Mouse (Mus musculus) neutrophil, adult 65 days (primary cell): ENCODE results near the gene Olfr498. TPM values are rescaled to one million over a fixed set of nuclear protein-coding genes. Genes with fewer than 3 reads are reported as not detected.

Experiments used
- total RNA-seq: library from RNA; stranded (reverse); gene quantifications from 2 replicates; pipeline ENCODE4 v1.2.4, GENCODE M21; 2023

Gene Olfr498
- total RNA-seq, result not detected in 2 replicates

DNA sequence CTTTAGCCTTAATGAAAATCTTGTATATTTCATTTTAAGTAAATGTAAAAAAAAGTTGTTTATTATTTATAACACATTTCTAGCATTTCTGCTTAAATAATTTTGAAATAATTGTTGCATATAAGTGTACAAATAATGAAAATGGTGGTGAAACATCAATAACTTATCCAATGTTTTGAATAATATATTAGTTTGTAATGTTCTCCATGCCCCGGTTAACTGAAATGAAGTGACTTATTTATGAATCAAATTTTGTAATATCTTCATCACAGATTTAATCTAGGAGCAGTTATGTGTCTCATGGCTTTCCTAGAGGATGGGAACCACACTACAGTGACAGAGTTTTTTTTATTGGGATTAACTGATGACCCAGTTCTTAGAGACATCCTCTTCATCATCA is at the start of gene Olfr498:
TSS of gene Olfr498 (plus strand) at position 301 of the 400 bp plus-strand sequence.

DNA sequence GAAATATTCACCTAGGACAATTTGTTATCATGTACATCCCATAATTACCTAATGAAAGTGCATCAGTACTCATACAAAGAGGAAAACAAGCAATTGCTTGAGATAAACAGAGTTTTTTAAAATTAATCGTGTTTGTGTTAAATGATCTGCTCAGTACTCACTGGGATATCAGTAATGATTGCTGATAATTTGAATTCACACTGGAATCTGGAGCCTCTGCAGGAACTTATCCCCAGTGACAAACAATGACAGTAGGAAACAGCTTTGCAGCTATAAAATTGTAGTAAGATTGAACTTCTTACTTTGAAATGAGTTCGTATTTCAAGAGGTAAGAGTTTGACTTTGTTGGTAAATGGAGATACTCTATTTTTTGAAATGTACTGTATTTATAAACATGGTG is 45.0 kb upstream of the Olfr498 start, which contains the start of gene Olfr497:
TSS of gene Olfr497 (plus strand) at position 301 of the 400 bp plus-strand sequence.

Other genes starting within 250 kb of the Olfr498 start
- gene Olfr488, start 207.0 kb upstream of the Olfr498 start, total RNA-seq, result not detected in 2 replicates
- not detected in 2 replicates for gene Olfr490, start 176.4 kb upstream of the Olfr498 start, total RNA-seq
- not detected in 2 replicates for gene Olfr491, start 151.9 kb upstream of the Olfr498 start, total RNA-seq
- not detected in 2 replicates for gene Olfr492, start 141.7 kb upstream of the Olfr498 start, total RNA-seq
- gene Olfr493, start 118.3 kb upstream of the Olfr498 start, total RNA-seq, result not detected in 2 replicates
- not detected in 2 replicates for gene Olfr494, start 100.0 kb upstream of the Olfr498 start, total RNA-seq
- gene Olfr495, start 72.2 kb upstream of the Olfr498 start, total RNA-seq, result not detected in 2 replicates
- gene Olfr497, start 44.9 kb upstream of the Olfr498 start, total RNA-seq, result not detected in 2 replicates
- gene Olfr502, start 59.7 kb downstream of the Olfr498 start, total RNA-seq, result not detected in 2 replicates
- gene Olfr503, start 79.2 kb downstream of the Olfr498 start, total RNA-seq, result not detected in 2 replicates
- not detected in 2 replicates for gene Olfr504, start 100.5 kb downstream of the Olfr498 start, total RNA-seq
- not detected in 2 replicates for gene Olfr506, start 145.5 kb downstream of the Olfr498 start, total RNA-seq
- gene Olfr507, start 156.5 kb downstream of the Olfr498 start, total RNA-seq, result not detected in 2 replicates
- not detected in 2 replicates for gene Olfr508, start 164.7 kb downstream of the Olfr498 start, total RNA-seq
- not detected in 2 replicates for gene Olfr509, start 186.6 kb downstream of the Olfr498 start, total RNA-seq
- not detected in 2 replicates for gene Olfr510, start 201.1 kb downstream of the Olfr498 start, total RNA-seq
- not detected in 2 replicates for gene Olfr512, start 248.0 kb downstream of the Olfr498 start, total RNA-seq